Comparison of ENCODE assay signal across 8 mouse cellular contexts in genomic region chr11:97310895-97311631, GRCm38 (mm10). TPM values are rescaled to one million over a fixed set of nuclear protein-coding genes. Genes with fewer than 3 reads are reported as not detected.
DNase-seq lines count a peak whose midpoint lies in the region; ATAC-seq and TF ChIP-seq lines count a peak whose summit lies in the region.

No protein-coding gene starts in this region.

- 3% methylated on average over 18 of the region's 18 CpGs for WGBS in embryonic facial prominence, embryonic 14.5 days
- WGBS in hindbrain, embryonic 12.5 days = 5% methylated on average over 18 of the region's 18 CpGs
- 4% methylated on average over 18 of the region's 18 CpGs for WGBS in liver, embryonic 16.5 days (ENCODE audit: insufficient replicate concordance)

- H3K9me3 ChIP-seq in embryonic facial prominence, embryonic 14.5 days (ENCODE audit: control insufficient read depth, low read length) = no peaks in the 10 kb centered on the region
- H3K9me3 ChIP-seq in hindbrain, embryonic 12.5 days (replicated peaks) = no peaks in the 10 kb centered on the region
- H3K9me3 ChIP-seq in liver, embryonic 16.5 days (replicated peaks; ENCODE audit: control insufficient read depth, low read length) = no peaks in the 10 kb centered on the region

- H3K4me2 ChIP-seq in embryonic facial prominence, embryonic 14.5 days (ENCODE audit: low read depth, low read length) = peak overlapping the region; percentile 84
- peak overlapping the region; percentile 59 for H3K4me2 ChIP-seq in hindbrain, embryonic 12.5 days (replicated peaks)
- peak overlapping the region; percentile 44 for H3K4me2 ChIP-seq in liver, embryonic 16.5 days (ENCODE audit: low read depth, low read length)

- ATAC-seq in embryonic facial prominence, embryonic 14.5 days (ENCODE audit: low read depth) = no peak
- no peak for ATAC-seq in hindbrain, embryonic 12.5 days (ENCODE audit: low FRiP score)
- ATAC-seq in liver, embryonic 16.5 days (ENCODE audit: low read depth) = no peak
- no peak for ATAC-seq in erythroid progenitor cell, adult 5-6 weeks (replicated peaks; ENCODE audit: low FRiP score, poor library complexity, severe bottlenecking)

- H3K27me3 ChIP-seq in testis, adult 2 months (ENCODE audit: control insufficient read depth, insufficient read depth, low read length) = peaks cover 2% of the 10 kb centered on the region; the same call in 1 of the 2 replicates
- H3K27me3 ChIP-seq in embryonic facial prominence, embryonic 14.5 days (replicated peaks; ENCODE audit: control insufficient read depth, insufficient read depth, low read length) = no peaks in the 10 kb centered on the region
- H3K27me3 ChIP-seq in hindbrain, embryonic 12.5 days = peaks cover 8% of the 10 kb centered on the region; the same call in 1 of the 2 replicates
- H3K27me3 ChIP-seq in liver, embryonic 16.5 days (ENCODE audit: control insufficient read depth, insufficient read depth, low read depth, low read length) = peaks cover 23% of the 10 kb centered on the region

- no peaks in the 10 kb centered on the region for H3K36me3 ChIP-seq in testis, adult 2 months (ENCODE audit: control insufficient read depth, insufficient read depth, low read length)
- H3K36me3 ChIP-seq in embryonic facial prominence, embryonic 14.5 days (ENCODE audit: control insufficient read depth, insufficient read depth, low read length) = no peaks in the 10 kb centered on the region
- H3K36me3 ChIP-seq in hindbrain, embryonic 12.5 days = no peaks in the 10 kb centered on the region
- no peaks in the 10 kb centered on the region for H3K36me3 ChIP-seq in liver, embryonic 16.5 days (ENCODE audit: control insufficient read depth, insufficient read depth)

- DNase-seq in testis, postnatal 10 days (ENCODE audit: low spot score) = no peak
- DNase-seq in embryonic facial prominence, embryonic 14.5 days (ENCODE audit: low spot score) = peak; percentile 74
- peak; percentile 77 for DNase-seq in retina, embryonic 14.5 days (ENCODE audit: low spot score)
- no peak for DNase-seq in left cerebral cortex, adult 18-20 months (ENCODE audit: low spot score in 2 of 2)

- peaks cover 14% of the 10 kb centered on the region for H3K4me1 ChIP-seq in testis, adult 2 months (ENCODE audit: control insufficient read depth, insufficient read depth, low read length)
- H3K4me1 ChIP-seq in embryonic facial prominence, embryonic 14.5 days (ENCODE audit: control insufficient read depth, insufficient read depth, low read length) = peaks cover 8% of the 10 kb centered on the region
- peaks cover 19% of the 10 kb centered on the region for H3K4me1 ChIP-seq in hindbrain, embryonic 12.5 days
- H3K4me1 ChIP-seq in liver, embryonic 16.5 days (ENCODE audit: control insufficient read depth, low read depth, low read length) = peaks cover 18% of the 10 kb centered on the region

- H3K27ac ChIP-seq in testis, adult 2 months (ENCODE audit: control insufficient read depth, insufficient read depth, low read depth, low read length) = peak overlapping the region; percentile 54; the same call in 1 of the 2 replicates
- peak overlapping the region; percentile 73 for H3K27ac ChIP-seq in embryonic facial prominence, embryonic 14.5 days (replicated peaks; ENCODE audit: low read depth, low read length)
- H3K27ac ChIP-seq in hindbrain, embryonic 12.5 days = peak overlapping the region; percentile 7; the same call in 1 of the 2 replicates
- H3K27ac ChIP-seq in liver, embryonic 16.5 days (ENCODE audit: low read length) = no peak overlapping the region

- H3K4me3 ChIP-seq in testis, adult 2 months (ENCODE audit: control insufficient read depth, low read depth, low read length) = peak overlapping the region; percentile 23; the same call in 1 of the 2 replicates
- peak overlapping the region; percentile 44 for H3K4me3 ChIP-seq in embryonic facial prominence, embryonic 14.5 days (ENCODE audit: low read depth, low read length)
- H3K4me3 ChIP-seq in hindbrain, embryonic 12.5 days = peak overlapping the region; percentile 26
- peak overlapping the region; percentile 23 for H3K4me3 ChIP-seq in liver, embryonic 16.5 days (ENCODE audit: low read depth, low read length)

- H3K9ac ChIP-seq in embryonic facial prominence, embryonic 14.5 days (ENCODE audit: low read depth, low read length) = peak overlapping the region; percentile 54
- peak overlapping the region; percentile 42 for H3K9ac ChIP-seq in hindbrain, embryonic 12.5 days
- peak overlapping the region; percentile 21; the same call in 1 of the 2 replicates for H3K9ac ChIP-seq in liver, embryonic 16.5 days (ENCODE audit: low read depth, low read length)

- no peak for TF ChIP-seq POLR2A in testis, adult 2 months (IDR thresholded peaks at IDR 0.05; ENCODE audit: control insufficient read depth, low read depth, low read length)

- TF ChIP-seq CTCF in testis, adult 2 months (IDR thresholded peaks at IDR 0.05; ENCODE audit: control insufficient read depth, insufficient read depth, insufficient replicate concordance, low read depth, low read length) = no peak

RNA-seq across cellular contexts. Expression of gene Mrpl45, which starts 4.5 kb away (rescaled TPM):
- polyA plus RNA-seq in testis, adult 2 months (2012; rRNA removed) = 8.7 and 9.0 TPM in 2 replicates
- polyA plus RNA-seq in embryonic facial prominence, embryonic 14.5 days (2014; fragmentation: Nextera tagmentation; extraction: Ambion mirVana) = 35.2 and 37.8 TPM in 2 replicates
- 44.9 and 45.6 TPM in 2 replicates for polyA plus RNA-seq in hindbrain, embryonic 12.5 days (2016; fragmentation: Nextera tagmentation; extraction: Ambion mirVana)
- 21.2 and 25.6 TPM in 2 replicates for polyA plus RNA-seq in liver, embryonic 16.5 days (2015; fragmentation: Nextera tagmentation; extraction: Ambion mirVana)
- total RNA-seq in erythroid progenitor cell, adult 5-6 weeks (2015; ENCODE audit: low replicate concordance) = 13.4 and 15.5 TPM in 2 replicates
- total RNA-seq in erythroid progenitor cell, adult 5-6 weeks (2017; ENCODE audit: low replicate concordance) = 3.6 and 5.9 TPM in 2 replicates
- total RNA-seq in left cerebral cortex, adult 18-20 months (2021) = 10 to 100 TPM; 27.7 to 30.7 TPM

RNA-seq across cellular contexts. Expression of gene Npepps, which starts 30.6 kb away (rescaled TPM):
- polyA plus RNA-seq in testis, adult 2 months (2012; rRNA removed) = 43.5 and 50.1 TPM in 2 replicates
- polyA plus RNA-seq in embryonic facial prominence, embryonic 14.5 days (2014; fragmentation: Nextera tagmentation; extraction: Ambion mirVana) = 72.5 and 76.8 TPM in 2 replicates
- 119 and 133 TPM in 2 replicates for polyA plus RNA-seq in hindbrain, embryonic 12.5 days (2016; fragmentation: Nextera tagmentation; extraction: Ambion mirVana)
- polyA plus RNA-seq in liver, embryonic 16.5 days (2015; fragmentation: Nextera tagmentation; extraction: Ambion mirVana) = 20.7 and 23.4 TPM in 2 replicates
- total RNA-seq in erythroid progenitor cell, adult 5-6 weeks (2015; ENCODE audit: low replicate concordance) = 20.9 and 25.6 TPM in 2 replicates
- total RNA-seq in erythroid progenitor cell, adult 5-6 weeks (2017; ENCODE audit: low replicate concordance) = 9.4 and 32.2 TPM in 2 replicates
- total RNA-seq in left cerebral cortex, adult 18-20 months (2021) = 100 to 1,000 TPM; 136 to 140 TPM

RNA-seq across cellular contexts. Expression of gene Gpr179, which starts 40.8 kb away (rescaled TPM):
- polyA plus RNA-seq in testis, adult 2 months (2012; rRNA removed) = 0.95 and 0.97 TPM in 2 replicates
- polyA plus RNA-seq in embryonic facial prominence, embryonic 14.5 days (2014; fragmentation: Nextera tagmentation; extraction: Ambion mirVana) = 0.08 and 0.15 TPM in 2 replicates
- polyA plus RNA-seq in hindbrain, embryonic 12.5 days (2016; fragmentation: Nextera tagmentation; extraction: Ambion mirVana) = 0.17 and 0.22 TPM in 2 replicates
- polyA plus RNA-seq in liver, embryonic 16.5 days (2015; fragmentation: Nextera tagmentation; extraction: Ambion mirVana) = not detected in 2 replicates
- total RNA-seq in erythroid progenitor cell, adult 5-6 weeks (2015; ENCODE audit: low replicate concordance) = not detected in 2 replicates
- total RNA-seq in erythroid progenitor cell, adult 5-6 weeks (2017; ENCODE audit: low replicate concordance) = 0.15 TPM in 1 of 2 replicates, not detected in the other
- total RNA-seq in left cerebral cortex, adult 18-20 months (2021) = under 1 TPM; 0.09 to 0.12 TPM

RNA-seq across cellular contexts. Expression of gene Socs7, which starts 51.3 kb away (rescaled TPM):
- 90.3 and 96.2 TPM in 2 replicates for polyA plus RNA-seq in testis, adult 2 months (2012; rRNA removed)
- polyA plus RNA-seq in embryonic facial prominence, embryonic 14.5 days (2014; fragmentation: Nextera tagmentation; extraction: Ambion mirVana) = 3.0 and 3.1 TPM in 2 replicates
- 7.0 and 9.1 TPM in 2 replicates for polyA plus RNA-seq in hindbrain, embryonic 12.5 days (2016; fragmentation: Nextera tagmentation; extraction: Ambion mirVana)
- 1.0 and 1.1 TPM in 2 replicates for polyA plus RNA-seq in liver, embryonic 16.5 days (2015; fragmentation: Nextera tagmentation; extraction: Ambion mirVana)
- 2.5 and 2.9 TPM in 2 replicates for total RNA-seq in erythroid progenitor cell, adult 5-6 weeks (2015; ENCODE audit: low replicate concordance)
- 5.4 and 6.0 TPM in 2 replicates for total RNA-seq in erythroid progenitor cell, adult 5-6 weeks (2017; ENCODE audit: low replicate concordance)
- 10 to 100 TPM; 80.9 to 92.7 TPM for total RNA-seq in left cerebral cortex, adult 18-20 months (2021)

Comparison
In these comparisons a context has a peak if more than half of its experiments do, and no peak if none do; other contexts are left out.
1. DNase-seq: peak in embryonic facial prominence, embryonic 14.5 days (single experiment) and retina, embryonic 14.5 days (single experiment); none in testis, postnatal 10 days (single experiment) and left cerebral cortex, adult 18-20 months (0 of 2).
2. Peak in every context shown above with its lines, with median percentiles within 50 percentile points of each other: H3K4me3 ChIP-seq, H3K4me2 ChIP-seq and H3K9ac ChIP-seq.